Mouse (Mus musculus) brain, embryonic 14.5 days (tissue): Measurements from ENCODE around the gene Chmp6.

Source experiments
- CTCF ChIP-seq: fragments of 200-500 bp; IDR thresholded peaks from 2 replicates; pipeline ENCODE4 v1.5.1; 2012; ENCODE audit warnings: inconsistent platforms, mild to moderate bottlenecking, moderate library complexity, borderline replicate concordance; ENCODE audit not compliant: insufficient read depth, insufficient read length; ENCODE audit errors: extremely low read depth
- POLR2A ChIP-seq: fragments of 200-500 bp; IDR thresholded peaks from 2 replicates; pipeline ENCODE4 v1.6.1; 2012; ENCODE audit warnings: mild to moderate bottlenecking, inconsistent platforms, borderline replicate concordance; ENCODE audit not compliant: poor library complexity, insufficient read depth, insufficient read length, severe bottlenecking; ENCODE audit errors: extremely low read depth

GRCm38 (mm10) chr11:119897041-119897440 lies 16.2 kb upstream of the Chmp6 start:
- TF ChIP-seq CTCF = no peak
- no peak for TF ChIP-seq POLR2A
